Mouse (Mus musculus) kidney, adult 18-20 months (tissue): Measurements from ENCODE around the gene Ctdsp1.

ENCODE experiments used
- DNase-seq: peaks from one replicate; pipeline ENCODE4 v3.0.0; 2021

Gene Ctdsp1

DNA sequence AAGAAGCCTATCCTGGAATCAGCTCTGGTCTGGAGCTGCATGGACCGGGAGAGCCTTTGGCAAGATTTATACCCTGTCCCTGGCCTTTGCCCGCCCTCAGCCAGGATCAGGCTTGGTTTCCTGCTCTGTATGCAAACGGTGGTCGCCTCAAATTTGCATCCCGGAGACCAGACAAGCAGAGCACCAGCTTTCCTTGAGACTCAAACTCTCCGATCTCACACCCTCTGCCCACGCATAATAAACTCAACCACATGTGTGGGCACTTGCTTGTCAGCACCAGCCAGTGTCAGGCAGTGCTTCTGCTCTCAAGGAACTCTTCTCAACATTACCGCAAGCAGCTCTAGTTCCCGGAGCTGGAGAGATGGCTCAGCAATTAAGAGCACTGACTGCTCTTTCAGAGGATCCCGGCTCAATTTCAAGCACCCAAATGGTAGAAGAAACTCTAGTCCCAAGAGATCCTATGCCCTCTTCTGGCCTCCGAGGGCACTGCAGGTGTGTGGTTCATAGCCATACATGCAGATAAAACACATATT, 6.7 kb downstream of the Ctdsp1 start:
- DNase-seq: peak; percentile 81

GRCm38 (mm10) chr1:74400531-74400930, 9.2 kb downstream of the Ctdsp1 start:
- DNase-seq: no peak

- DNase-seq: no peak
Observed at GRCm38 (mm10) chr1:74401015-74401702, 9.8 kb downstream of the Ctdsp1 start.

- DNase-seq: no peak
Observed at GRCm38 (mm10) chr1:74404206-74404605, 12.9 kb downstream of the Ctdsp1 start.

DNA sequence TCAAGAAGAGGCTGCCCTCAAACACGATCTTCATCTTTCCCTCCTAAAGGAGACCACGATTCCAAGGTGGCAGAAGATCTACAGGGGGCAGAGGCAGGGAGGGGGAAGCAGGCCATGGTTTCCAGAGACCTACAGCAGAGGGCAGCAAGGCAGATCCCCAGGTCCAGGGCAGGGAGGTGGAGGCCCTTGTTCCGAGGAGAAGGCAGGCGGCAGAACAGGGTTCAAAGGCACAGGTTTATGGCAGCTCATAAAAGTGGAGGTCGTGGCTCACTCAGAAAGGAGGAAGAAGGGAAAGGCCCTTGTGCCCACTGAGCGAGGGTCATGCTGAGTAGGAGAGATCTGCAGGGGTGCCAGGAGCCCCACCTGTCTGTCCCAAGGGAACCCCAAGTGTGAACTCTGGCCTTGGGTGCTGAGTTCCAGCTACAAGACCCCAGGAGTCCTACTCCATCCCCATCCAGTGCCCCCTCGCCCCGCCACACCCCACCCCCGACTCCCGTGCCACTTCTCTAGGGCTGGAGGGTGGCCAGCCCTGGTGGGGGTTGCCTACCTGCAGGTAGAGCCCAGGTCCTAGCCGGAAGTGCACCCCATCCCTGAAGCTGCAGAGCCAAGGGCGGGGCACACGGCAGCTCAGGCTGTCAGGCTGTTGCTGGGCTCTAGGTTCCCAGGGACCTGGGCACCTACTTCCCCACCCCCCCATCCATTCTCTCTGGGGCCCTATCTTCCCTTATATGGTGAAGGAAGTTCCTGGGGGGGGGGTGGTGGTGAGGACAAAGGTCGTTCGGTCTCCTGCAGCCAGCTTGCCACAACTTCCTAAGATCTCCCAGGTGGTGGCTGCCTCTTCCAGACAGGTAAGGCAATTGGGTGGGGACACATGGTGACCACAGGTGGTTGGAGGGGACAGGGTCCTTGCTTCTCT, 17.5 kb downstream of the Ctdsp1 start, which contains the start of gene Vil1:
TSS of gene Vil1 (plus strand) at position 788 of the 916 bp plus-strand sequence.
- no peak for DNase-seq

GRCm38 (mm10) chr1:74411753-74412325, 20.5 kb downstream of the Ctdsp1 start:
- DNase-seq: no peak

DNA sequence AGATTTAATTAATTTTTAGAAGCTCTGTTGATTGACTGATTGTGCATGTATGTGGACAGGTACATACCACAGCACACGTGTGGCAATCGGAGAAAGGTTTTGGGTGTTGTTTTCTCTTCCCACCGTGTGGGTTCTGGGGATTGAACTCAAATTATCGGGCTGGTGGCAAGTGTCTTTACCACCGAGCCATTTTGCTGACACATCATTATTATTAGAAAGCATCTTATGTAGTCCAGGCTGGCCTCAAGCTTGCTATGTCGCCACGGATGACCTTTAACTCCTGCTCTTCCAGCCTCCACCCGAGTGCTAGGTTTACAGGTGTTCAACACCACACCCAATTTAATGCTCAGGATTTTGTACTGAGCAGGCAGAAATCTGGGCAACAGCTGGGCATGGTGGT, 21.4 kb downstream of the Ctdsp1 start:
- DNase-seq: no peak

DNA sequence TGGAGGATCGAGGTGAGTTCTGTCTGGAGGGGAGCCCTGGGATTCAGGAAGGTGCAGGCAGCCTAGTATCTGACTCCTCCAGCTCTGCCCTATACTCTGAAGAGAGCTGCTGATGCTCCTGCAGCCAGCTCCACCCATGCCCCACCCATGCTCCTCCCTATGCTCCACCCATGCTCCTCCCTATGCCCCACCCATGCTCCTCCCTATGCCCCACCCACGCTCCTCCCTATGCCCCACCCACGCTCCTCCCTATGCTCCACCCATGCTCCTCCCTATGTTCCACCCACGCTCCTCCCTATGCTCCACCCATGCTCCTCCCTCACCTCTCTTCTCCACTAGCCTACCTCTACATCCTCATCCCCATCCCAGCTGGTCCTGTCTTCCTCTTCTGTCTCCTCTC, 23.8 kb downstream of the Ctdsp1 start:
- DNase-seq: peak; percentile 63

- DNase-seq: peak; percentile 52
Observed at GRCm38 (mm10) chr1:74418747-74419439, 27.6 kb downstream of the Ctdsp1 start.

GRCm38 (mm10) chr1:74419440-74419794, 28.1 kb downstream of the Ctdsp1 start:
- DNase-seq: no peak

- DNase-seq: no peak
Observed at GRCm38 (mm10) chr1:74423147-74423546, 31.8 kb downstream of the Ctdsp1 start.

DNA sequence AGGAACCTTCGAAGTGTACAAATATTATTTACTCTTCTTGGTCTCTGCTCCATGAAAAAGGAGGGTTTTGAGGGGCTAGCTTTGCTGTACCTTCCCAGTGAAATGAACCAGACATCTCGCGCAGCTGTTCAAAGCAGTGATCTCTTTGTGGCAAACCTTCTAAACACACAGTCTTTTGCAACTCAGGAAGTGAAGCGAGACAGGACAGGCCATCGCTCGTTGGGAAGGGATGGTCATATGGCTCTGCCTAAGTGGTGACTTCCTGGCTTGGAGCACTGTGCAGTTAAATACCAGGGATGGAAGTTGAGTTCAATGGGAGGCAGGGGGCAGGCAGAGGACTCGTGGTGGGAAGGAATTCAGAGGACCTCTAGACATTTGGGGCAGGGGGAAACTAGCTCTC, 34.5 kb downstream of the Ctdsp1 start:
- no peak for DNase-seq

- DNase-seq: peak; percentile 16
Observed at GRCm38 (mm10) chr1:74433220-74433619, 41.9 kb downstream of the Ctdsp1 start.

DNA sequence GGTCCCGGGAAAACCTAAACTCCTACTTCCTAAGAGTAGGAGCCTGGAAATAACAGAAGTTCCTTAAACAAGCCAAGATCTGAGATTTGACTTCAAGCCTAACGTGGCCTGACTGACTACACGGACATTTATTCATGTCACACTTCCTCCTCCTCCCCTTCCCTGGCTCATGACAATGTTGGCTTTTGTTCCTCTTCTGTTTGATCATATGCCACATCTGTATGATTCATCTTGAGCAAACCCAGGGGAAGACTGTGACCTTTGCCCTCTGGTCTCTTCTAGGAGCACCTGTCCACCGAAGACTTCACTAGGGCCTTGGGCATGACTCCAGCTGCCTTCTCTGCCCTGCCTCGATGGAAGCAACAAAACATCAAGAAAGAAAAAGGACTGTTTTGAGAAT, 43.3 kb downstream of the Ctdsp1 start:
- DNase-seq: no peak

DNA sequence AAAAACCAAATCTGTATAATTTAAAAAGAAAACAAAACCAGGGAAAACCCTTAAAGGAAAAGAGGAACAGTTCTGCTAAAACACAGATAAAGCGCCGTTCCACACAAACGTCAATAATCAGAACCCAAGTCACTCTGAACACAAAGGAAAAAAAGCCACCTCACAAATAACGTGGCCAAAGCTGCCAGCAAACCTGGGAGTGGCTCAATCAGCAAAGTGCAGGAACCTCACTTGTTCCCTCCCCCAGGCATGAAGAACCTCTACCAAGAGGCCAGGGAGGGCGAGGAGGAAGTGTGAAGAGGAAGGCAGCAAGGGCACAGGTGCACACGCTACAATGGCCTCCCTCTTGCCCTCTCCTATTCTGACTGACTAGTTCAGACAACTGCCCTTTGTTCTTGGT, 44.3 kb downstream of the Ctdsp1 start:
- DNase-seq: no peak

GRCm38 (mm10) chr1:74437702-74438427, 46.6 kb downstream of the Ctdsp1 start:
- no peak for DNase-seq

- DNase-seq: no peak
Observed at GRCm38 (mm10) chr1:74439166-74439876, 48.0 kb downstream of the Ctdsp1 start.

DNA sequence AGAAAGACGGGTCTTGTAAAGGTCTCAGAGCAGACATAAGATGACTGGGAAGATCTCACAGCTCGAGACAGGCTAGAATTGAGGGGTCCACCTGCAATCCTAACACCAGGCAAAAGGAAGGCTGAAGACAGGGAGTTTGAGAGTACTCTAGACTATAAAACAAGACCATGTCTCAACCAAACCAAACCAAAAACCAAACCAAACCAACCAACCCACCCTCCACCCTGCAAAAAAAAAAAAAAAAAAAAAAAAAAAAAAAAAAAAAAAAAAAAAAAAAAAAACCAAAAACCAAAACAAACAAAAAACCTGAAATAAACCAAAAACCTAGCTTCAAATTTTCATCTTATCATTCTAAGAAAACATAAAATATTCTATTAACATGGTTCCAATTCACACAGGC, 53.2 kb downstream of the Ctdsp1 start:
- no peak for DNase-seq
